Mouse (Mus musculus): Measurements from ENCODE around the gene Gpr87. TPM values are rescaled to one million over a fixed set of nuclear protein-coding genes. Genes with fewer than 3 reads are reported as not detected.

The Gpr87 gene
- total and polyA plus RNA-seq, 3 experiments, result not detected

- in situ Hi-C loops (cut with MboI; ENCODE audit: low pct_ligation_motif_present, low pct_unique_long_range_greater_than_20kb, low sequenced_read_pairs), result no loop called here
- dilution Hi-C loops (cut with MboI; ENCODE audit: extremely low pct_ligation_motif_present, extremely low pct_unique_long_range_greater_than_20kb, low sequenced_read_pairs), result no loop called here
Observed at GRCm38 (mm10) chr3:59135911-59136653, 58.8 kb downstream of the Gpr87 start.

GRCm38 (mm10) chr3:59133189-59133588 lies 61.7 kb downstream of the Gpr87 start:
- no peaks in the 10 kb centered on the region for H3K9me3 ChIP-seq (replicated peaks; ENCODE audit: low read length)
- peaks cover 8 to 24% of the 10 kb centered on the region in 2 experiments for H3K4me1 ChIP-seq (ENCODE audit: control insufficient read depth in 1 of 2, insufficient read depth in 2 of 2)
- H3K79me2 ChIP-seq (replicated peaks; ENCODE audit: control insufficient read depth, extremely low read depth, insufficient read depth, poor library complexity, severe bottlenecking), result no peaks in the 10 kb centered on the region
- in situ Hi-C loops (cut with MboI; ENCODE audit: low pct_ligation_motif_present, low pct_unique_long_range_greater_than_20kb, low sequenced_read_pairs), result no loop called here
- no peak overlapping the region for H3K27ac ChIP-seq (ENCODE audit: insufficient read depth, low read depth)
- no peak for DNase-seq (ENCODE audit: extremely low read depth)
- H3K4me2 ChIP-seq (ENCODE audit: insufficient read depth, low read depth, poor library complexity, severe bottlenecking), result no peak overlapping the region
- TF ChIP-seq UBTF (IDR thresholded peaks at IDR 0.05; ENCODE audit: low read depth, low read length) (no peak), ELF1 (IDR thresholded peaks at IDR 0.05; ENCODE audit: low read depth, low read length) (no peak), NELFE (IDR thresholded peaks at IDR 0.05; ENCODE audit: low read depth, low read length) (no peak), ZC3H11A (IDR thresholded peaks at IDR 0.05; ENCODE audit: low read depth, low read length) (no peak), GABPA (IDR thresholded peaks at IDR 0.05; ENCODE audit: insufficient replicate concordance, low read depth, low read length) (no peak), POLR2AphosphoS2 (IDR thresholded peaks at IDR 0.05; ENCODE audit: low read depth, low read length) (no peak), CHD2 (IDR thresholded peaks at IDR 0.05; ENCODE audit: low read length) (no peak), MXI1 (IDR thresholded peaks at IDR 0.05; ENCODE audit: low read depth, low read length) (no peak), CHD1 (IDR thresholded peaks at IDR 0.05; ENCODE audit: low read depth, low read length) (no peak), ZNF384 (IDR thresholded peaks at IDR 0.05; ENCODE audit: low read depth, low read length) (no peak), MAX (IDR thresholded peaks at IDR 0.05; ENCODE audit: low read length) (no peak), USF1 (IDR thresholded peaks at IDR 0.05; ENCODE audit: low read depth, low read length) (no peak), JUND (conservative IDR thresholded peaks at IDR 0.05; ENCODE audit: low read depth, low read length) (no peak), EP300 (IDR thresholded peaks at IDR 0.05; ENCODE audit: low read length) (no peak), RCOR1 (conservative IDR thresholded peaks at IDR 0.05; ENCODE audit: low read depth, low read length) (no peak)
- peaks cover 0 to 4% of the 10 kb centered on the region in 2 experiments for H3K36me3 ChIP-seq (replicated peaks in 1 of 2; ENCODE audit: control insufficient read depth in 1 of 2, insufficient read depth in 1 of 2, low read length in 1 of 2)
- dilution Hi-C loops (cut with MboI; ENCODE audit: extremely low pct_ligation_motif_present, extremely low pct_unique_long_range_greater_than_20kb, low sequenced_read_pairs), result no loop called here
- H3K27me3 ChIP-seq (replicated peaks), result no peaks in the 10 kb centered on the region
- no peak overlapping the region for H3K4me3 ChIP-seq (replicated peaks in 1 of 3; ENCODE audit: low read depth in 2 of 3, low read length in 2 of 3, poor library complexity in 1 of 3)
- no peak overlapping the region for H3K9ac ChIP-seq (ENCODE audit: insufficient read depth, low read depth)

More at GRCm38 (mm10) chr3:59135911-59136653, 58.8 kb downstream of the Gpr87 start:
- H3K27ac ChIP-seq (ENCODE audit: insufficient read depth, low read depth), result no peak overlapping the region
- no peaks in the 10 kb centered on the region for H3K79me2 ChIP-seq (replicated peaks; ENCODE audit: control insufficient read depth, extremely low read depth, insufficient read depth, poor library complexity, severe bottlenecking)
- TF ChIP-seq POLR2AphosphoS2 (IDR thresholded peaks at IDR 0.05; ENCODE audit: low read depth, low read length) (no peak), USF2 (conservative IDR thresholded peaks at IDR 0.05; ENCODE audit: low read depth, low read length) (no peak), RCOR1 (conservative IDR thresholded peaks at IDR 0.05; ENCODE audit: low read depth, low read length) (no peak), CTCF (conservative IDR thresholded peaks at IDR 0.05 in 1 of 2, IDR thresholded peaks at IDR 0.05 in 1 of 2; ENCODE audit: low read depth in 2 of 2, low read length in 2 of 2) (no peak), RAD21 (IDR thresholded peaks at IDR 0.05; ENCODE audit: low read depth, low read length) (no peak), JUN (IDR thresholded peaks at IDR 0.05; ENCODE audit: insufficient read depth, low read depth, low read length) (no peak), MAFK (IDR thresholded peaks at IDR 0.05; ENCODE audit: insufficient replicate concordance, low read length) (no peak), JUND (conservative IDR thresholded peaks at IDR 0.05; ENCODE audit: low read depth, low read length) (no peak), ZNF384 (IDR thresholded peaks at IDR 0.05; ENCODE audit: low read depth, low read length) (no peak), ETS1 (conservative IDR thresholded peaks at IDR 0.05; ENCODE audit: low read depth, low read length) (no peak), BHLHE40 (IDR thresholded peaks at IDR 0.05; ENCODE audit: low read depth, low read length) (no peak), MYC (IDR thresholded peaks at IDR 0.05; ENCODE audit: low read depth, low read length) (no peak), ZC3H11A (IDR thresholded peaks at IDR 0.05; ENCODE audit: low read depth, low read length) (no peak), CHD1 (IDR thresholded peaks at IDR 0.05; ENCODE audit: low read depth, low read length) (no peak), E2F4 (IDR thresholded peaks at IDR 0.05; ENCODE audit: insufficient replicate concordance, low read depth, low read length) (no peak), MAZ (IDR thresholded peaks at IDR 0.05; ENCODE audit: low read depth, low read length) (no peak), POLR2A (IDR thresholded peaks at IDR 0.05; ENCODE audit: low read depth, low read length) (no peak), CHD2 (IDR thresholded peaks at IDR 0.05; ENCODE audit: low read length) (no peak), MAX (IDR thresholded peaks at IDR 0.05; ENCODE audit: low read length) (no peak), IRF4 (IDR thresholded peaks at IDR 0.05; ENCODE audit: low read depth, low read length) (no peak)
- H3K27me3 ChIP-seq (replicated peaks), result no peaks in the 10 kb centered on the region
- DNase-seq (ENCODE audit: extremely low read depth), result no peak
- peaks cover 0 to 2% of the 10 kb centered on the region in 2 experiments for H3K36me3 ChIP-seq (replicated peaks in 1 of 2; ENCODE audit: control insufficient read depth in 1 of 2, insufficient read depth in 1 of 2, low read length in 1 of 2)
- H3K9me3 ChIP-seq (replicated peaks; ENCODE audit: low read length), result no peaks in the 10 kb centered on the region
- peaks cover 5 to 15% of the 10 kb centered on the region in 2 experiments; a peak in 3 of 4 replicates for H3K4me1 ChIP-seq (ENCODE audit: control insufficient read depth in 1 of 2, insufficient read depth in 2 of 2)
- no peak overlapping the region for H3K4me3 ChIP-seq (replicated peaks in 1 of 3; ENCODE audit: low read depth in 2 of 3, low read length in 2 of 3, poor library complexity in 1 of 3)
- H3K4me2 ChIP-seq (ENCODE audit: insufficient read depth, low read depth, poor library complexity, severe bottlenecking), result no peak overlapping the region
- H3K9ac ChIP-seq (ENCODE audit: insufficient read depth, low read depth), result no peak overlapping the region

Data from CH12.LX (cell line).